Mouse (Mus musculus): ENCODE results near the gene Gstm6.

GRCm38 (mm10) chr3:107966631-107967030 is 23.1 kb upstream of the Gstm6 start:
- TF ChIP-seq CTCF (IDR thresholded peaks at IDR 0.05; ENCODE audit: extremely low read depth, insufficient read depth, insufficient read length, insufficient replicate concordance) (no peak), POLR2A (IDR thresholded peaks at IDR 0.05; ENCODE audit: low read depth, low read length) (no peak)

Measured in spleen, adult 2 months (tissue).